Mouse (Mus musculus) frontal cortex, postnatal 14 days (tissue): ENCODE measurements at regions not wholly inside any gene's neighbourhood (a gene's known extent, or its start where the extent isn't known, plus 50 kb on each side); places are given as distances from the start of the nearest gene placed in this dataset.
A peak's percentile ranks its signal among the peaks of the same experiment; 100 is the strongest.

Source experiments
- DNase-seq, 2 experiments: peaks; one replicate each; pipeline ENCODE4 v3.0.0; 2022; ENCODE audit warnings: low spot score in 2 of 2

DNA sequence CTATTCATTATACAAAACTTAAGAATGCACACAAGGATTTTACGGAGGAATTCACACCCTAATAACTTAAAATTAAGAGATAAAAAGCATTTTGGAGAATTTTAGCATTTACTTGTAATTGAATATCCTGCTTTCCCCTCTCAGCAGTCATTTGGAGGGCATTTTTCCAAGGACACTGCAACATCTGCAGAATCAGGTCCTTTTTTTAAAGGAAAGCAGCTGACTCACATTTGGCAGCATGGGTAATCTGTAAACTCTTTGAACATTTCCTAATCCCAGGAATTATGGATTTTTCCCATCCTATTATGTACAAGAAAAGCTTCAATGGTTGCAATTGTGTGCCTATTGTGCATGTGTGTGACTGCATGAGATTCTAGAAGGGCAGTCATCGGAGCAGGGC lies 112.0 kb downstream of the Gm19410 start:
- no peak for DNase-seq

- DNase-seq = no peak
Measured at GRCm38 (mm10) chr8:35881810-35882209, 116.2 kb downstream of the Gm19410 start.

DNA sequence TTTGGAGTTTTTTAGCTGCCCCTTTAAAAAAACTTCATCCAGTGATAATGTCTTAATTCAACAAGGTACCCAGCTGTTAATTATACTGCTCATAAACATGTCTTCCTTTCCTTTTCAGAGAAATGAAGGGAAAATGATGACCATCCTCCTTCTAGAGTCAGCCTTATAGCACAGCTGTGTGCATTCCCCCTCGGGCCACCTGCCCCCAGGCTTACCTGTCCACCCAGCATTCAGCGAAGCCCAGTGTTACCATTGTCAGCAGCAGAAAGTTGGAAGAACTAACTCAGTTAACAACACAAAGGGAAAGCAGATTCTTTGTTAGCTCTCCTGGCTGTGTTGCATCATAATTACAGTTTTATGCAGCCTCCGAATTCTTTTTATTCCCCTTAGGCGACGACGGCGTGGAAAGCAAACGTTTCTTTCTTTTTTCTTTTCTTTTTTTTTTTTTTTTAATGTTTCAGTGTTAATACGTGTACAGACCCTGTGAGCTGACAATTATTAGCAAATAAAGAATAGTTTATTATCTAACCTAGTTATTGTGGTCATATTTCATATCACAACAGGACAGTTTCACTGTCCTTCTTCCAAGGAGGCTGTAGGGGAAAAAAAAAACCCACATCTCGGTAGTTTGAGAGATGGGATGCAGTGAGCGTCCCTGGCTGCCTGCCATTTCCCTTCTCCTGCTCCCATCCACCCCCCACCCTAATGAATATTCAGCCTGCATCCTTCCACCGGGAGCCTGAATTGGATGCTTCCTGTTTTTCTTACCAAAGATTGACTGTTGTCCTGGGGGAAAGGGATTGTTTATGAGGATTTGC lies 117.3 kb downstream of the Gm19410 start:
- DNase-seq = peak in 1 of 2 experiments; percentile 20

DNA sequence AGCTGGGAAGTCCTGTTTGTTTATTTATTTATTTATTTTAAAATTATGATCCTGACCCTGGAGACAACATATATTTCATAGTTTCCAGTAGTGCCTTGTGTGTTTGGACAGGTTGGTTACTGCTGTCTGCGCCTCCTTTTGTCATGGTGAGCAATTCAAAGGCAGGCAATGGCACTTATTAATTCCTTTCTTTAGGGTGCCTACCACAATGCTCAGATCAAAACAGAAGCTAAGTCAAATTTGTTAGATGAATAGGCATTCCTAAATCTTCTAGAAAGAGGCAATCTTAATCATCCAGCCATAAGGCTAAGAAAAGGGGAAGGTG lies 117.8 kb downstream of the Gm19410 start:
- DNase-seq = no peak

GRCm38 (mm10) chr8:35884545-35884944 lies 119.0 kb downstream of the Gm19410 start:
- DNase-seq = no peak

DNA sequence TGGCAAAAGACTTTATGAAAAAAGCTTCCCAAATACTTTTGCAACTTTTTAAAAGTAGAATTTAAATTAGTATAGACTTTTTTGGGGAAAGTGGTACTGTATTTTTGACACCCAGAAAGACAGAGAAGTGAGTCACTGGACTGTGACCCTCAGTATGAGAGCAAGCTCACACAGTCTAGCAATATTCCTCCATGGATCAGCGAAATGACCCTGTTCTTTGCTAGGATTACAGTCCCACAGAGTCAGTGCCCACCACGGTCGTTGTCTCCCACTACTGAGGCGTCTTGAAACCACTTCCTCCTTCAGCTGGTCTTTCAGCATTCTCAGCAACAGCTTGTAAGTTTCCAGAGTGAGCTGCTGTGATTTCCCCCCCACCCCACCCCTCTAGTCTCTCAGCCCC lies 124.5 kb downstream of the Gm19410 start:
- no peak for DNase-seq

DNA sequence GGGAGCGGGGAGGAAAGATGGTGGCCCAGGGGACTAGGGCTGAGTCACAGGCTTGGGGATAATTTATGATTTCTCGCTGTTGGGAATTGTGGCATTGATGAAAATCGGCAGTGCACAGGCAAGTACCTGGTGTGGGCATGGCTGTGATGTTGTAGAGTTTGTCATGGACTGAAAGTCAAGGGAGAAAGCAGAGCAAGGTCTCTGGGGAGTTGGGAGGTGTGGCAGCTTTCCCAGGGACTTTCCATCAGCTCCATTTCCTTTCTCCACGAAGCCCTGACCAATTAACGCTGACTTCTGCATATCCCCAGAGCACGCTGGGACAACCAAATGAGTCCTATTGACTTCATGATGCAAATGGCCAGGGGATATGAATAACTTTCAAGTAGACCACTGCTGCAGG lies 126.2 kb downstream of the Gm19410 start:
- DNase-seq = no peak

- DNase-seq = no peak
Measured at GRCm38 (mm10) chr8:35898493-35898892, 132.9 kb downstream of the Gm19410 start.

- no peak for DNase-seq
Measured at GRCm38 (mm10) chr8:35901490-35901889, 135.9 kb downstream of the Gm19410 start.

- DNase-seq = no peak
Measured at GRCm38 (mm10) chr8:35904711-35905450, 139.3 kb downstream of the Gm19410 start.

- DNase-seq = no peak
Measured at GRCm38 (mm10) chr8:35907998-35908397, 142.4 kb downstream of the Gm19410 start.

GRCm38 (mm10) chr8:35912264-35912663 lies 146.7 kb downstream of the Gm19410 start:
- no peak for DNase-seq

DNA sequence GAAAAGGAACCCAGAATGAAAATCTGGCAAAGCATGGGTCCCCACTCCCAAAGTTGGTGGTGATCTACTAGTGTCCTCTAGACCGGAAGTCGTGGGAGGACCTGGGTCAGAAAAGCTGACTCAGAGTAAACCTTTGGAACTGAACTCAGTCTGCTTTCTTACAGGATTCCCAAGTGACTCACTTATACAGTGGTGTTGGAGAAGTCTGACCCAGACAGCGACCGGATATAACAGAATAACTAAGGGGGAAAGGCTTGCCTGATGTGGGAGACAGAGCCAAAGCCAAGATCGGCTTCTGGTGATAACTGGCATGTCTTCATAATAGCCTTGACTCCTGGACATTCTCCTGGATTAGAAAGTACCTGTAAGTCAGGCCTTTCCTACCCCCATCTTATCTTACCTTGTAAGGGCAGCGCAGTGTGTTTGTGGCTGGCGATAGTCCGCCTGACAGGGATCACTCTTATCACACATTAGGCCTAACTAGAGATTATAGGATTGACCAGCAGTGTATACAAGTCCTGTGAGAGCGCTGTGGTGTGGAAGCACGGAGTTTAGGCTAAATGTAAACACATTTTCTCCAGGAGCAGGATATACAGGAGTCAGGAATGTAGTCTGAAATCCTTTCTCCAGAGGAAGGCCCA lies 150.4 kb downstream of the Gm19410 start:
- no peak for DNase-seq

GRCm38 (mm10) chr8:35917573-35917972 lies 152.0 kb downstream of the Gm19410 start:
- no peak for DNase-seq

DNA sequence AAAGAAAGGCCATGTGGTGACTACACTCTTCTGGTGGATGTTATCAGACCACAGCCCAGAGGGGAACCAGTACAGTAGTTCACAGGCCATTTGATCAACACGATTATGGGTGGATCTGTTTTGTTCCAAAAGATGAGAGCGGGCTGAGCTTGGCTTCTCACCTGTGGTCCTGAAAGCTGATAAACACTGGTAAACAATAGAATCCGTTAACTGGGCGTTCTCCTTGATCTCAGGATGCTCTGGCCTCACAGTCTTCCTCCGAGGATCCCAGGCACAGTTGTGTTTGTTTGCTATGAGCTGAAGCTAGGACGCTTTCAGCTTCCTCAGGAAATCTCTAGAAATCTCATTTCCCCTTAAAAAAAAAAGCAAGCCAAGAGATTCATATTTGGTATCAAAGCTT lies 153.9 kb downstream of the Gm19410 start:
- no peak for DNase-seq

- no peak for DNase-seq
Measured at GRCm38 (mm10) chr8:35919859-35920675, 154.5 kb downstream of the Gm19410 start.

DNA sequence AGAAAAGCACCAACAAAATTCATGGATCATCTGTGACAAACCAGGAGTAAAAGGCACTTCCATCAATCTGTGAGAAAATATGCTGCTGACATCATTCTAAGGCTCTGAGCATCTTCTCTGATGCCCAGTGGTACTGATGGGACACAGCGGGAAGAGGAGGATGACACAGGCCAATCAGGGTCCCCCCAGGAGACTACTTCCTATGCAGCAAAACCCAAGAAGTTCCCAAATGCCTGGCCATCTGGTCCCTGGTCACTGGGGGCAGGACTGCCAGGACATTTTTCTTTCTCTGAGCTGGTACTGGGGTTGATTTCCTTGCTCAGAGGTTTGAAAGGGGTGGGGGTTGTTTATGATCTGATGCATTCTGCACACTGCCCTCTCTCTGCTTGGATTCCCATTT lies 158.4 kb downstream of the Gm19410 start:
- DNase-seq = no peak

DNA sequence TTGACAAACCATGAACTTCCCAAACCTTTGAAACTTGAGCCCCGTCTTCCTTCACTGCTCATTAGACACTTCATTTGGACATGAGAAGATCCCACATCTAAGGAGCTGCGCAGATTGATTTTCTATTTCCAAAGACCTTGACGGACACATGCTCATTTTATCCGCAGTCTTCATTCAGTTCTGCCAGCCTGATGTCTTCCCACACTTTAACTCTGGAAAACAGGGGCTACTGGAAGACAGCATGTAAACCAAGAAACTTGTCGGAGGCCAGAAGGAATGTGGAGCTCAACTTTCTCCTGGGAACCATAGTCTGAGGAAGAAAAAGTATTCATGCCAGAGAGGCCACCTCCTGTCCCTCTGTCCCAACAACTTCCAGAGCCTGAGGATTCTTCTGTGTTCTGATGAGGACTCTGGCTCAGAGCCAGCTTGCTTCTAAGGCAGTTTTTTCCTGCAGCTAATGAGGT lies 161.8 kb downstream of the Gm19410 start:
- no peak for DNase-seq

DNA sequence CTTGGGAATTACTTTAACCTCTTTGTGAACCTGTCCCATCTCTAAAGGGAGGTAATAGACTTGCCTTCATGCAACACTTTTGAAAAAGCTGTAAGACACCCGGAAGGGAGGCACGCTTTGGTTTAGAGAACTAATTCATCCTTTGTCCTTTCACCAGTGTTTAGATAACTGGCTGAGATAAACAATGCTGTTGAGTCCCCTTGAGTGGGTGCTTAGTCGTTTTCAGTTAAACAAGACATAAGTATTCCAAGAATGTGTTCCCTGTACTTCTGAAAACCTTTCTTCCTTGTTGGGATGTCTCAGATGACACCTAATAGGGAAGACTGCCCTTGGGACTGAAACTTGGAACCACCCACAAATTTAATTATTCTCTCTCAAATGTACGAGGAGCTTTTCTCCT lies 164.7 kb downstream of the Gm19410 start:
- no peak for DNase-seq

DNA sequence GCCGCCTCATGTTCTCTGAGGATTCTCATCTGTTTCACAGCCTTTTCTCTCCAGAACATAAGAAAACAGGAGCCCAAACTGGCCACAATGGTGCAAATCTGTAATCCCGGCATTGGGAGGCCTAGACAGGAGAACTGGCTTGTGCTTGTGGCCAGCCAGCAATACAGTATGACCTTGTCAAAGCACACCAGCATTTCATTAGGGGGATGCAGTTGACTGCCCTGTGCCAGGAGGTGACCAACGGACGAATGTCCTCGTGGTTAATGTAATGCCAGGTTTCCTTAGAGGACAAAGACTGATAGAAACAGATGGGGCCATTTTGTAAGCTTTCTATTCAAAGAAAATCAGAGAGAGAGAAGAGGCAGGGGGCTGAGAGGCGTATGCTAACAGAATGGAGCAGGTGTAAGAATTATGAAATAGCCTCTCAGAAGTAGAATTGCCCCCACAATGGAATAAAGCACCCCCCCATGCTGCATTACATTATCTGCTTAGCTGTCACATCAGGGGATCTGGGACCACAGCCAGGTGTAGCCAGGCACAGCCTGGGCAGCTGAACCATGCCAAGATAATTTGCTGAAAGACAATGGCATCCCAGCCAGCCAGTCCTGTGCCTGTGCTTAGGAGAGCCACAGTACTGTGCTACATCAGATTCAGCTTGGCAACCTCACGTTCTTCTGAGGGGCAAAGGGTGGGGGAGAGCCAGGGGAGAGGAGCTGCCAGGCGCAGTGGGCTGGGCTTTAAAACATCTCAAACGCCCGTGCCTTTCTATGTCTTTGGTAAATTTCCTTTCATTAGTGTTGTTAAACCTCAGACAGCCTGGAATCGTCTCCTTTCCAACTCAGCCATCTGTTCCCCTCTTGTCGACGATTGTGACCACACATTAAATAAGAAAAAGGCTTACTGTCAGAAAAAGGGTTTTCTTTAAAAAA lies 167.9 kb downstream of the Gm19410 start:
- peak; percentile 19 to 46 for DNase-seq

DNA sequence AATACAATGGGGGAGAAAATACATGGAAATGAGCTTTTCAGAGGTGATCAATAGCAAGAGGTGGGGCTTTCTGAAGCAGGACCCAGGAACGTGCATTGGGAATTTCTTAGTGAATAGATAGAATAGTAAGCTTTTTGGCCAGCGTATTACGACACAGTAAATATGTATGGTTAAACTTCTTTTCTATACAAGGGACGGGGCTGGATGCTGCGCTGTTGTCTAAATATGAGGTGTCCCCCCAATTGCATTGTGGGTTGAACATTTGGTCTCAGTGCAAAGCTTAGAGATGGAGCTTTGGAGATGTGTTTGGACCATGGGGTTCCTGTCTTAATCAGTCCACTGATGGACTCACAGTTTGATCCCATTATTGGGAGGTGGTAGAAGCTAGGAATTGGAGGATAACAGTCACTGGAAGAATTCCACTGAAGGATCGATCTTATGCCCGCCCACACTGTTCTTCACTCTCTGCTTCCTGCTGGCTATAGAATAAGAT lies 168.6 kb downstream of the Gm19410 start:
- DNase-seq = no peak
